In the genomic region with DNA sequence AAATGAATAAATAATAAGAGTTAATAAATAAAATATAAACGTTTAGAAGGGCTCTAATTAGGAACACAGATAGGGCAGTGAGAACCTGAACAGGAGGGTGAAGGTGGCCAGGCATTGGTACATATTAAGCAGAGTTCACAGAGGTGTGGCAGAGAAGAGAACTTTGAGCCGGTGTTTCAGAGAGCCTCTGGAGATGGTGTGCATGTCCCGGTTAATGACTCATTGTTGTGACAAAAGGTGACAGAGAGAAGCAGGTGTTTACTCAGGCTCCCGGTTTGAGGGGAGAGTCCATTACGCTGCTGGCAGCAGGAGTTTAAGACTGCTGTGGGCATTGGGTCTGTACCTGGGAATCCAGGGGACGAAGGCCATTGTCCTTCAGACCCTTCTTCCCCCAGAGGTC, we compare ENCODE assay signal across 34 mouse cellular contexts. TPM values are rescaled to one million over a fixed set of nuclear protein-coding genes. Genes with fewer than 3 reads are reported as not detected.
DNase-seq lines count a peak whose midpoint lies in the region; ATAC-seq and TF ChIP-seq lines count a peak whose summit lies in the region.
"Had no signal": no experiment of that assay in that cellular context is flagged by ENCODE, and none has a peak within 500 bp of the region (broad histone marks: within the 10 kb centered on the region; RNA-seq: fewer than 3 reads in every experiment).

No protein-coding gene starts in this region.

- no peaks in the 10 kb centered on the region for H3K4me1 ChIP-seq in kidney, adult 2 months (ENCODE audit: control insufficient read depth, insufficient read depth, low read length)
- no peaks in the 10 kb centered on the region for H3K4me1 ChIP-seq in kidney, embryonic 14.5 days (ENCODE audit: control insufficient read depth, insufficient read depth, low read length)
- 0 out of 2 replicates have a peak, but pooled peaks cover 2% of the 10 kb centered on the region for H3K4me1 ChIP-seq in intestine, embryonic 15.5 days (replicated peaks)
- no peaks in the 10 kb centered on the region for H3K4me1 ChIP-seq in kidney, embryonic 15.5 days
- H3K4me1 ChIP-seq in forebrain, embryonic 12.5 days: no peaks in the 10 kb centered on the region
- H3K4me1 ChIP-seq: embryonic facial prominence, embryonic 13.5 days; heart, embryonic 13.5 days; limb, embryonic 13.5 days; neural tube, embryonic 15.5 days had no signal

- no peak overlapping the region for H3K9ac ChIP-seq in kidney, embryonic 14.5 days (ENCODE audit: low read depth, low read length)
- no peak overlapping the region for H3K9ac ChIP-seq in intestine, embryonic 15.5 days
- H3K9ac ChIP-seq in kidney, embryonic 15.5 days: no peak overlapping the region
- H3K9ac ChIP-seq in forebrain, embryonic 12.5 days: no peak overlapping the region
- H3K9ac ChIP-seq: embryonic facial prominence, embryonic 13.5 days; heart, embryonic 13.5 days; hindbrain, embryonic 14.5 days; limb, embryonic 13.5 days; liver, embryonic 14.5 days; lung, embryonic 14.5 days; neural tube, embryonic 15.5 days had no signal

- H3K9me3 ChIP-seq in kidney, embryonic 14.5 days (ENCODE audit: control insufficient read depth, low read length): no peaks in the 10 kb centered on the region
- H3K9me3 ChIP-seq in intestine, embryonic 15.5 days: no peaks in the 10 kb centered on the region
- no peaks in the 10 kb centered on the region for H3K9me3 ChIP-seq in kidney, embryonic 15.5 days (replicated peaks)
- H3K9me3 ChIP-seq in forebrain, embryonic 12.5 days: no peaks in the 10 kb centered on the region
- H3K9me3 ChIP-seq: embryonic facial prominence, embryonic 13.5 days; heart, embryonic 13.5 days; limb, embryonic 13.5 days; neural tube, embryonic 15.5 days had no signal

- WGBS in kidney, adult 2 months: 40% methylated on average over 6 of the region's 6 CpGs
- 52% methylated on average over 6 of the region's 6 CpGs for WGBS in kidney, embryonic 14.5 days
- WGBS in intestine, embryonic 15.5 days: 42% methylated on average over 6 of the region's 6 CpGs
- 54% methylated on average over 6 of the region's 6 CpGs for WGBS in kidney, embryonic 15.5 days
- WGBS in forebrain, embryonic 12.5 days: 69% methylated on average over 6 of the region's 6 CpGs

- ATAC-seq in kidney, embryonic 14.5 days (ENCODE audit: low FRiP score, low TSS enrichment): no peak
- peak; percentile 85 for ATAC-seq in intestine, embryonic 15.5 days
- ATAC-seq in kidney, embryonic 15.5 days (replicated peaks; ENCODE audit: low FRiP score): peak; percentile 67; the same call in 1 of the 2 replicates
- ATAC-seq in forebrain, embryonic 12.5 days (ENCODE audit: low FRiP score): no peak
- ATAC-seq: CD4-positive, CD25-positive, alpha-beta regulatory T cell, adult 4 months had no signal

- H3K27me3 ChIP-seq in kidney, adult 2 months (replicated peaks; ENCODE audit: control insufficient read depth, insufficient read depth, low read length): no peaks in the 10 kb centered on the region
- no peaks in the 10 kb centered on the region for H3K27me3 ChIP-seq in kidney, embryonic 14.5 days (ENCODE audit: control insufficient read depth, insufficient read depth, low read length)
- H3K27me3 ChIP-seq in intestine, embryonic 15.5 days (replicated peaks): no peaks in the 10 kb centered on the region
- no peaks in the 10 kb centered on the region for H3K27me3 ChIP-seq in kidney, embryonic 15.5 days
- H3K27me3 ChIP-seq in forebrain, embryonic 12.5 days: no peaks in the 10 kb centered on the region
- H3K27me3 ChIP-seq: heart, embryonic 13.5 days; limb, embryonic 13.5 days; neural tube, embryonic 15.5 days had no signal

- H3K36me3 ChIP-seq in kidney, adult 2 months (ENCODE audit: control insufficient read depth, insufficient read depth, low read length): no peaks in the 10 kb centered on the region
- no peaks in the 10 kb centered on the region for H3K36me3 ChIP-seq in kidney, embryonic 14.5 days (ENCODE audit: control insufficient read depth, insufficient read depth, low read length)
- no peaks in the 10 kb centered on the region for H3K36me3 ChIP-seq in intestine, embryonic 15.5 days
- H3K36me3 ChIP-seq in kidney, embryonic 15.5 days: no peaks in the 10 kb centered on the region
- no peaks in the 10 kb centered on the region for H3K36me3 ChIP-seq in forebrain, embryonic 12.5 days (replicated peaks)
- H3K36me3 ChIP-seq: embryonic facial prominence, embryonic 13.5 days; heart, embryonic 13.5 days; limb, embryonic 13.5 days; neural tube, embryonic 15.5 days had no signal

- H3K27ac ChIP-seq in kidney, adult 2 months (ENCODE audit: insufficient read depth, low read depth, low read length): no peak overlapping the region; the same call in 1 of the 2 replicates
- no peak overlapping the region for H3K27ac ChIP-seq in kidney, embryonic 14.5 days (ENCODE audit: low read depth, low read length)
- no peak overlapping the region for H3K27ac ChIP-seq in intestine, embryonic 15.5 days
- no peak overlapping the region for H3K27ac ChIP-seq in kidney, embryonic 15.5 days
- H3K27ac ChIP-seq in forebrain, embryonic 12.5 days: no peak overlapping the region
- H3K27ac ChIP-seq: embryonic facial prominence, embryonic 13.5 days; heart, adult 2 months; heart, embryonic 13.5 days; hindbrain, embryonic 14.5 days; layer of hippocampus, adult 2 months; left cerebral cortex, adult 2 months; limb, embryonic 13.5 days; liver, embryonic 14.5 days; neural tube, embryonic 15.5 days; stomach, postnatal 0 days had no signal

- no peak for TF ChIP-seq CTCF in kidney, adult 2 months (conservative IDR thresholded peaks at IDR 0.05; ENCODE audit: insufficient read depth, insufficient read length, low read depth, low read length)

- DNase-seq in kidney, adult 2 months: peak; percentile 63
- DNase-seq in kidney, postnatal 36 days: peak; percentile 24 to 30
- DNase-seq in heart, adult 18-20 months: no peak
- no peak for DNase-seq in ovary, postnatal 36 days (ENCODE audit: low spot score)
- DNase-seq: adrenal gland, postnatal 36 days; cerebellum, adult 18-20 months; cerebellum, postnatal 10 days; gastrocnemius, postnatal 25 days; heart, adult 2 months; heart, postnatal 10 days; lung, embryonic 14.5 days; lung, postnatal 14 days; midbrain, embryonic 14.5 days; spleen, adult 18-20 months; thymus, adult 18-20 months; thymus, postnatal 36 days had no signal

- H3K4me3 ChIP-seq in kidney, adult 2 months (ENCODE audit: insufficient read depth, low read depth, low read length): no peak overlapping the region
- H3K4me3 ChIP-seq in kidney, embryonic 14.5 days (ENCODE audit: low read length): no peak overlapping the region
- no peak overlapping the region for H3K4me3 ChIP-seq in intestine, embryonic 15.5 days (replicated peaks)
- H3K4me3 ChIP-seq in kidney, embryonic 15.5 days (replicated peaks): no peak overlapping the region
- H3K4me3 ChIP-seq in forebrain, embryonic 12.5 days (replicated peaks): no peak overlapping the region
- H3K4me3 ChIP-seq: embryonic facial prominence, embryonic 13.5 days; heart, adult 2 months; heart, embryonic 13.5 days; layer of hippocampus, adult 2 months; left cerebral cortex, adult 2 months; limb, embryonic 13.5 days; neural tube, embryonic 15.5 days had no signal

- H3K4me2 ChIP-seq in kidney, embryonic 14.5 days (replicated peaks; ENCODE audit: low read depth, low read length): no peak overlapping the region
- no peak overlapping the region for H3K4me2 ChIP-seq in intestine, embryonic 15.5 days (replicated peaks)
- H3K4me2 ChIP-seq in kidney, embryonic 15.5 days: no peak overlapping the region
- no peak overlapping the region for H3K4me2 ChIP-seq in forebrain, embryonic 12.5 days
- H3K4me2 ChIP-seq: embryonic facial prominence, embryonic 13.5 days; heart, embryonic 13.5 days; hindbrain, embryonic 14.5 days; limb, embryonic 13.5 days; lung, embryonic 14.5 days; neural tube, embryonic 15.5 days had no signal

- no peak for TF ChIP-seq POLR2A in kidney, adult 2 months (IDR thresholded peaks at IDR 0.05; ENCODE audit: low read depth, low read length)

RNA-seq across cellular contexts. Expression of gene Susd5, which starts 12.4 kb away (rescaled TPM):
- polyA plus RNA-seq in kidney, adult 2 months (2012; rRNA removed): 0.48 and 0.90 TPM in 2 replicates
- polyA plus RNA-seq in kidney, embryonic 14.5 days (2014; fragmentation: Nextera tagmentation; extraction: Ambion mirVana): 0.20 and 0.45 TPM in 2 replicates
- 0.42 and 0.63 TPM in 2 replicates for polyA plus RNA-seq in intestine, embryonic 15.5 days (2015; fragmentation: Nextera tagmentation; extraction: Ambion mirVana)
- 0.98 and 0.99 TPM in 2 replicates for polyA plus RNA-seq in kidney, embryonic 15.5 days (2015; fragmentation: Nextera tagmentation; extraction: Ambion mirVana)
- polyA plus RNA-seq in forebrain, embryonic 12.5 days (2016; fragmentation: Nextera tagmentation; extraction: Ambion mirVana): 0.32 and 0.51 TPM in 2 replicates
- total RNA-seq in heart, adult 18-20 months (2021): 1 to 10 TPM; 1.1 to 1.2 TPM
- total RNA-seq: common myeloid progenitor, adult 5-6 weeks; hematopoietic stem cell, adult 5-6 weeks; monocyte, adult 5-6 weeks had no signal
- polyA plus RNA-seq: CD4-positive, CD25-positive, alpha-beta regulatory T cell, adult 4 months; forebrain, embryonic 11.5 days had no signal

RNA-seq across cellular contexts. Expression of gene Fbxl2, which starts 23.4 kb away (rescaled TPM):
- 2.8 and 3.5 TPM in 2 replicates for polyA plus RNA-seq in kidney, adult 2 months (2012; rRNA removed)
- polyA plus RNA-seq in kidney, embryonic 14.5 days (2014; fragmentation: Nextera tagmentation; extraction: Ambion mirVana): 2.8 and 3.3 TPM in 2 replicates
- 2.7 and 3.2 TPM in 2 replicates for polyA plus RNA-seq in intestine, embryonic 15.5 days (2015; fragmentation: Nextera tagmentation; extraction: Ambion mirVana)
- 3.1 and 5.0 TPM in 2 replicates for polyA plus RNA-seq in kidney, embryonic 15.5 days (2015; fragmentation: Nextera tagmentation; extraction: Ambion mirVana)
- polyA plus RNA-seq in forebrain, embryonic 12.5 days (2016; fragmentation: Nextera tagmentation; extraction: Ambion mirVana): 9.2 and 10.7 TPM in 2 replicates
- total RNA-seq in heart, adult 18-20 months (2021): 1 to 10 TPM in 1 of 2 experiments, under 1 TPM in 1; 0.62 to 1.2 TPM

Comparison
In these comparisons a context has a peak if more than half of its experiments do, and no peak if none do; other contexts are left out.
1. ATAC-seq: peak in intestine, embryonic 15.5 days (single experiment) and kidney, embryonic 15.5 days (single experiment); none in kidney, embryonic 14.5 days (single experiment) and forebrain, embryonic 12.5 days (single experiment).
2. DNase-seq: peak in kidney, adult 2 months (single experiment) and kidney, postnatal 36 days (2 of 2); none in heart, adult 18-20 months (0 of 2) and ovary, postnatal 36 days (single experiment).